Mouse (Mus musculus) layer of hippocampus, adult 2 months (tissue): ENCODE measurements at regions not wholly inside any gene's neighbourhood (a gene's known extent, or its start where the extent isn't known, plus 50 kb on each side); places are given as distances from the start of the nearest gene placed in this dataset.

Experiments used
- DNase-seq, 2 experiments: peaks; one replicate each; pipeline ENCODE4 v3.0.0; 2022; ENCODE audit warnings: low spot score in 2 of 2
- H3K27ac ChIP-seq: fragments of 200-600 bp; 2 replicates; pipeline ENCODE4 v1.8.1; 2022
- H3K4me3 ChIP-seq: fragments of 200-600 bp; 2 replicates; pipeline ENCODE4 v1.8.1; 2022; ENCODE audit warnings: mild to moderate bottlenecking
- CTCF ChIP-seq: fragments of 200-600 bp; conservative IDR thresholded peaks from 2 replicates; pipeline ENCODE4 v1.8.1; 2022; ENCODE audit warnings: antibody characterized with exemption, mild to moderate bottlenecking, moderate library complexity

DNA sequence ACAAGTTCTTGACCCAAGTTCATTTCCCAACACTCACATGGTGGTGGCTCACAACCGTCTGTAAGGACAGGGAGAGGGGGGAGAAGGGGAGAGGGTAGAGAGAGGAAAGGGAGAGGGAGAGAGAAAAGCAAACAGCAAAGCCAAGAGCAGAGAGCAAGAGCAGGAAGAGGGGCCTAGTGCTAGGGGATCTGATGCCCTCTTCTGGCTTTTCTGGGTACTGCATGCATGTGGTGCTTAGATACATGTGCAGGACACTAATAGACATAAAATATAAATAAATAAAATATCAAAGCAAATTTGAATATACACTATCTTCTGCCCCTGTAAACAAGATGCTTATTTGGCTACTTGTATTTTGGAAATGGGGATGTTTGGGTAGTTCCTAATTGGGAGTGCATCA, 91.2 kb downstream of the Rnf138rt1 start:
- DNase-seq: peak in 1 of 2 experiments; percentile 45
- H3K4me3 ChIP-seq: no peak overlapping the region
- H3K27ac ChIP-seq: no peak overlapping the region
- TF ChIP-seq CTCF: peak; percentile 77
